Mouse (Mus musculus): Measurements from ENCODE around the gene Olfr1215. TPM values are rescaled to one million over a fixed set of nuclear protein-coding genes. Genes with fewer than 3 reads are reported as not detected.
"Not testable (repeated sequence)": the region's sequence is repeated elsewhere in the genome, so short reads cannot be mapped to it uniquely, and the experiment has no call there.

The Olfr1215 gene
- polyA plus RNA-seq (2016; fragmentation: Nextera tagmentation; extraction: Ambion mirVana), result not detected in 2 replicates

DNA sequence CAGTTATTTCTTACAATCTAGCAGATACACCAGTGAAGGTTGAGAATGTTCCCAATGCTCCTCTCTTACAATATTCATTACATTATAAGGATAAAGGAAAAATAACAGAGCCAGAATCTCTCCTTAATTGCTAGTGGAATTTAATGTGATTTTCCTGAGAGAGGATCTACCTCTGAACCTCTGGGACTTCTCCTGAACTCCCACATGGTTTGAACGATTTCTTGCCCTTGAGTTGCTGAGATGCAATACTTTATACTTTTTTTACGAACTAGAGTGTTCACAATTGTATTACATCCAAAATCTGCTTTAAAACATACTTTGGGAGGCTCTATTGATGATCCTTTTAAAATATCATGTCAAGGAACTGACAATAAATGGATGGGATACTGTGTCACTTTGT lies at the start of gene Olfr1215:
TSS of gene Olfr1215 (minus strand) at position 101 of the 400 bp plus-strand sequence.
- Histone ChIP-seq H3K4me3 (no peak within 1 kb of the TSS), H3K27ac (no peak within 1 kb of the TSS), H3K27me3 (ENCODE audit: low read depth, poor library complexity, severe bottlenecking) (no peaks in the 10 kb centered on the region), H3K4me1 (no peaks in the 10 kb centered on the region), H3K36me3 (no peaks in the 10 kb centered on the region), H3K9me3 (replicated peaks) (no peaks in the 10 kb centered on the region)
- no peak for DNase-seq (ENCODE audit: low spot score)
- WGBS, result 80% methylated on average over 2 of the region's 2 CpGs

DNA sequence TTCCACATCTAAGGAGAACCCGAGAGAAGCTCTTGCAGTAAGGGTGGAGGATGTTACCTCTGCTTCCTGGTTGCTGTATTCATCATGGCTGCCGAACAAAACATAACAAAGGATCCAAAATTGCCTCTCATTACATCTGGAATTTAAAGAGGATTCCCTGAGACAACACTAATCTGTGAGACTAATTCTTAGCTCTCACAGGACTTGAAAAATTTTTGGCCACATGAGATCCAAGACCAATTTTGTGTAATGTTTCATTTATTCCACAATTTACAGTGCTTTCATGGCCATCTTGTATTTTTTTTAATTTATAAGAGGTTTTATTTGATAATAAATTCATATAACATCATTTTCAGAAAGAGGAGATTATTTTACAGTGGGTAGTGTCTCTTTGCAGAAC lies 25.2 kb upstream of the Olfr1215 start, which contains the start of gene Olfr1217:
TSS of gene Olfr1217 (minus strand) at position 101 of the 400 bp plus-strand sequence.
- H3K36me3 ChIP-seq, result no peaks in the 10 kb centered on the region
- H3K4me1 ChIP-seq, result no peaks in the 10 kb centered on the region
- H3K4me3 ChIP-seq, result no peak within 1 kb of the TSS
- H3K27me3 ChIP-seq (ENCODE audit: low read depth, poor library complexity, severe bottlenecking), result no peaks in the 10 kb centered on the region
- WGBS, result 87% methylated on average over 2 of the region's 2 CpGs
- H3K27ac ChIP-seq, result no peak within 1 kb of the TSS
- no peaks in the 10 kb centered on the region for H3K9me3 ChIP-seq (replicated peaks)
- DNase-seq (ENCODE audit: low spot score), result no peak

DNA sequence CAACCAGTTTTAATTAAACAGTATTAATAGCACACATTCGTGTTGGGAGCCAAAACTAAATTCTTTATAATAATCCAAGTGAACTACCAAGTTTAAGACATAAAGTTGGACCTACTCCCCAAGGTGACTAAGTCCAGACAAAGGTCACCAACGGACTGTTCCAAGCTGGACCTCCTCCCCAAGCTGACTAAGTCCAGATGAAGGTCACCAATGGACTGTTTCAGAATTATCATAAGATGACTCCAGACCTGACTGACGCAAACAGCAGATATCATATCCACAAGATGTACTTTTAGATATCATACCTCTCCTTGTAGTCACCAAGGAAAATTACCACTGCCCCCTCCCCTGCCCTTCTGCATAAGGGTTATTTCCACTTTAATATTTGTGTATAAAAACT lies 14.7 kb upstream of the Olfr1215 start:
- not testable (repeated sequence) for H3K36me3 ChIP-seq; H3K27ac ChIP-seq; H3K9me3 ChIP-seq (replicated peaks); H3K27me3 ChIP-seq (ENCODE audit: low read depth, poor library complexity, severe bottlenecking); H3K4me1 ChIP-seq; H3K4me3 ChIP-seq; DNase-seq (ENCODE audit: low spot score)
- WGBS, result 80% methylated on average over 3 of the region's 3 CpGs

DNA sequence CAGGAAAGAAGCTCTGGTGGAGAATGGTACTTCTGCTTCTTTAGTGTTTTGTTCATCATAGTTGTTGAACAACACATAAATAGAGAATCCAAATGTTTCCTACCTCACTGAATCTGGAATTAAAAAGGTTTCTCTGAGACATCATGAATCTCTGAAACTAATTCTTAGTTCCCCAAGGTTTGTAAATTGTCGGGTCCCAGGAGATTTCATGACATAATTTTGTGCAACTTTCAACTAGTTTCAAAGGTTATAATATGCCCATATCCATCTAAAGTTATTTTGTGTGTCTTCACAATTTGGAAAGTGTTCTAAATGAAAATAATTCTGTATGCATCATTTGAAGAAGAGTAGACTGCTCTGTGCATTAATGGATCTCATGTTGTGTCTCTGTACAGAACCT lies 11.5 kb upstream of the Olfr1215 start, which contains the start of gene Olfr1216:
TSS of gene Olfr1216 (minus strand) at position 101 of the 400 bp plus-strand sequence.
- 90% methylated on average over 1 of the region's 1 CpGs for WGBS
- no peak within 1 kb of the TSS for H3K4me3 ChIP-seq
- H3K4me1 ChIP-seq, result no peaks in the 10 kb centered on the region
- H3K27me3 ChIP-seq (ENCODE audit: low read depth, poor library complexity, severe bottlenecking), result no peaks in the 10 kb centered on the region
- H3K9me3 ChIP-seq (replicated peaks), result no peaks in the 10 kb centered on the region
- H3K36me3 ChIP-seq, result no peaks in the 10 kb centered on the region
- no peak for DNase-seq (ENCODE audit: low spot score)
- H3K27ac ChIP-seq, result no peak within 1 kb of the TSS

- Histone ChIP-seq H3K36me3 (no peaks in the 10 kb centered on the region), H3K27ac (no peak within 1 kb of the TSS), H3K27me3 (ENCODE audit: low read depth, poor library complexity, severe bottlenecking) (no peaks in the 10 kb centered on the region), H3K4me1 (no peaks in the 10 kb centered on the region), H3K4me3 (no peak within 1 kb of the TSS), H3K9me3 (replicated peaks) (no peaks in the 10 kb centered on the region)
- no peak for DNase-seq (ENCODE audit: low spot score)
- 89% methylated on average over 1 of the region's 1 CpGs for WGBS
Observed at GRCm38 (mm10) chr2:88992553-88992952, 14.2 kb downstream of the Olfr1215 start, which contains the start of gene Olfr1214. TSS of gene Olfr1214 (minus strand) at chr2:88992653.

DNA sequence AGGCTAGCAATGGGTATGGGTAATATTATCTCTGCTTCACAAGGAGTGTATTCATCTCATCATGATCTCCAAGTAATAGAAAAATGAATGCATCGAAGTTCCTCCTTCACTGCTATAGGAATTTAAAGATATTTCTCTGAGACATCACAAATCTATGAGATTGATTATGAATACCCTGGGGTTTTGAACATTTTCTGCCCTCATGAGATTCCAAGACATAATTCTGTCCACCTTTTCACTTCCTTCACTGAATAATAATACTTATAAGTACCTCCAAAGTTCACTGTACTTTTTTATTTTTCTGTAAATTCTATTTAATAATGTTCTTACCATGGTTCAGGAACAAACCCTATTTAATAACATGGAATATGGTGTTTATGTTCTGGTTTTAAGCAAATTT lies 26.6 kb downstream of the Olfr1215 start, which contains the start of gene Gm13762:
TSS of gene Gm13762 (minus strand) at position 101 of the 400 bp plus-strand sequence.
- no peaks in the 10 kb centered on the region for H3K36me3 ChIP-seq
- WGBS, result 93% methylated on average over 1 of the region's 1 CpGs
- no peaks in the 10 kb centered on the region for H3K9me3 ChIP-seq (replicated peaks)
- no peak within 1 kb of the TSS for H3K27ac ChIP-seq
- no peak within 1 kb of the TSS for H3K4me3 ChIP-seq
- DNase-seq (ENCODE audit: low spot score), result no peak
- no peaks in the 10 kb centered on the region for H3K4me1 ChIP-seq
- no peaks in the 10 kb centered on the region for H3K27me3 ChIP-seq (ENCODE audit: low read depth, poor library complexity, severe bottlenecking)

- Histone ChIP-seq H3K9me3 (replicated peaks) (no peaks in the 10 kb centered on the region), H3K36me3 (no peaks in the 10 kb centered on the region), H3K27me3 (ENCODE audit: low read depth, poor library complexity, severe bottlenecking) (no peaks in the 10 kb centered on the region), H3K4me3 (no peak within 1 kb of the TSS), H3K4me1 (no peaks in the 10 kb centered on the region), H3K27ac (no peak within 1 kb of the TSS)
- DNase-seq (ENCODE audit: low spot score), result no peak
Observed at GRCm38 (mm10) chr2:88953669-88954068, 53.1 kb downstream of the Olfr1215 start, which contains the start of gene Olfr1212. TSS of gene Olfr1212 (plus strand) at chr2:88953969.

Other genes with a start within 250 kb of the Olfr1215 start
- not detected in 2 replicates for gene Olfr1199, start 246.5 kb downstream of the Olfr1215 start, polyA plus RNA-seq (2016; fragmentation: Nextera tagmentation; extraction: Ambion mirVana)
- gene Olfr1200, start 236.5 kb downstream of the Olfr1215 start, polyA plus RNA-seq (2016; fragmentation: Nextera tagmentation; extraction: Ambion mirVana), result not detected in 2 replicates
- gene Olfr1201, start 213.9 kb downstream of the Olfr1215 start, polyA plus RNA-seq (2016; fragmentation: Nextera tagmentation; extraction: Ambion mirVana), result not detected in 2 replicates
- gene Olfr1202, start 192.5 kb downstream of the Olfr1215 start, polyA plus RNA-seq (2016; fragmentation: Nextera tagmentation; extraction: Ambion mirVana), result 0.04 TPM in 2 replicates
- not detected in 2 replicates for gene Olfr1205, start 177.2 kb downstream of the Olfr1215 start, polyA plus RNA-seq (2016; fragmentation: Nextera tagmentation; extraction: Ambion mirVana)
- gene Olfr1204, start 157.7 kb downstream of the Olfr1215 start, polyA plus RNA-seq (2016; fragmentation: Nextera tagmentation; extraction: Ambion mirVana), result not detected in 2 replicates
- gene Olfr1206, start 143.7 kb downstream of the Olfr1215 start, polyA plus RNA-seq (2016; fragmentation: Nextera tagmentation; extraction: Ambion mirVana), result not detected in 2 replicates
- gene Olfr1208, start 104.7 kb downstream of the Olfr1215 start, polyA plus RNA-seq (2016; fragmentation: Nextera tagmentation; extraction: Ambion mirVana), result not detected in 2 replicates
- not detected in 2 replicates for gene Olfr1209, start 91.8 kb downstream of the Olfr1215 start, polyA plus RNA-seq (2016; fragmentation: Nextera tagmentation; extraction: Ambion mirVana)
- gene Olfr1211, start 68.9 kb downstream of the Olfr1215 start, polyA plus RNA-seq (2016; fragmentation: Nextera tagmentation; extraction: Ambion mirVana), result not detected in 2 replicates
- not detected in 2 replicates for gene Olfr1212, start 53.0 kb downstream of the Olfr1215 start, polyA plus RNA-seq (2016; fragmentation: Nextera tagmentation; extraction: Ambion mirVana)
- gene Gm13762, start 26.7 kb downstream of the Olfr1215 start, polyA plus RNA-seq (2016; fragmentation: Nextera tagmentation; extraction: Ambion mirVana), result not detected in 2 replicates
- not detected in 2 replicates for gene Olfr1214, start 14.3 kb downstream of the Olfr1215 start, polyA plus RNA-seq (2016; fragmentation: Nextera tagmentation; extraction: Ambion mirVana)
- not detected in 2 replicates for gene Olfr1216, start 11.4 kb upstream of the Olfr1215 start, polyA plus RNA-seq (2016; fragmentation: Nextera tagmentation; extraction: Ambion mirVana)
- not detected in 2 replicates for gene Olfr1217, start 25.1 kb upstream of the Olfr1215 start, polyA plus RNA-seq (2016; fragmentation: Nextera tagmentation; extraction: Ambion mirVana)
- not detected in 2 replicates for gene Olfr1218, start 54.2 kb upstream of the Olfr1215 start, polyA plus RNA-seq (2016; fragmentation: Nextera tagmentation; extraction: Ambion mirVana)
- not detected in 2 replicates for gene Olfr1219, start 76.5 kb upstream of the Olfr1215 start, polyA plus RNA-seq (2016; fragmentation: Nextera tagmentation; extraction: Ambion mirVana)
- gene Olfr1220, start 99.9 kb upstream of the Olfr1215 start, polyA plus RNA-seq (2016; fragmentation: Nextera tagmentation; extraction: Ambion mirVana), result not detected in 2 replicates
- not detected in 2 replicates for gene Olfr1221, start 110.3 kb upstream of the Olfr1215 start, polyA plus RNA-seq (2016; fragmentation: Nextera tagmentation; extraction: Ambion mirVana)
- gene Olfr1222, start 126.1 kb upstream of the Olfr1215 start, polyA plus RNA-seq (2016; fragmentation: Nextera tagmentation; extraction: Ambion mirVana), result not detected in 2 replicates
- gene Olfr1223, start 144.6 kb upstream of the Olfr1215 start, polyA plus RNA-seq (2016; fragmentation: Nextera tagmentation; extraction: Ambion mirVana), result not detected in 2 replicates
- not detected in 2 replicates for gene Olfr1224-ps1, start 157.1 kb upstream of the Olfr1215 start, polyA plus RNA-seq (2016; fragmentation: Nextera tagmentation; extraction: Ambion mirVana)
- gene Olfr1225, start 167.7 kb upstream of the Olfr1215 start, polyA plus RNA-seq (2016; fragmentation: Nextera tagmentation; extraction: Ambion mirVana), result not detected in 2 replicates
- not detected in 2 replicates for gene Olfr1226, start 193.1 kb upstream of the Olfr1215 start, polyA plus RNA-seq (2016; fragmentation: Nextera tagmentation; extraction: Ambion mirVana)
- gene Olfr1228, start 247.1 kb upstream of the Olfr1215 start, polyA plus RNA-seq (2016; fragmentation: Nextera tagmentation; extraction: Ambion mirVana), result not detected in 2 replicates

Data from limb, embryonic 10.5 days (tissue).